ENCODE assay signal across 18 mouse cellular contexts in genomic region chr12:25816248-25816647, GRCm38 (mm10).
A peak's percentile ranks its signal among the peaks of the same experiment; 100 is the strongest.
DNase-seq lines count a peak whose midpoint lies in the region; TF ChIP-seq lines count a peak whose summit lies in the region.
"Had no signal": no experiment of that assay in that cellular context is flagged by ENCODE, and none has a peak within 500 bp of the region (broad histone marks: within the 10 kb centered on the region; RNA-seq: fewer than 3 reads in every experiment).

No protein-coding gene starts in this region.

- intact Hi-C loops in heart, postnatal 25 days (cut with DNase I) = no loop called here

- TF ChIP-seq POLR2A in lung, adult 2 months (IDR thresholded peaks at IDR 0.05; ENCODE audit: borderline replicate concordance, extremely low read depth, low read depth, low read length) = no peak

- no peaks in the 10 kb centered on the region for H3K4me1 ChIP-seq in lung, adult 2 months (ENCODE audit: control insufficient read depth, insufficient read depth, low read length)
- H3K4me1 ChIP-seq: forebrain, embryonic 10.5 days; forebrain, embryonic 13.5 days; hindbrain, embryonic 10.5 days; hindbrain, embryonic 13.5 days had no signal

- TF ChIP-seq CTCF in lung, adult 2 months (IDR thresholded peaks at IDR 0.05; ENCODE audit: insufficient read depth, low read length) = no peak

- H3K4me3 ChIP-seq in lung, adult 2 months (replicated peaks; ENCODE audit: extremely low read depth, low read depth, low read length) = no peak overlapping the region
- H3K4me3 ChIP-seq: forebrain, embryonic 10.5 days; forebrain, embryonic 13.5 days; hindbrain, embryonic 10.5 days; hindbrain, embryonic 13.5 days had no signal

- peak; percentile 4 to 24 for DNase-seq in heart, adult 18-20 months
- DNase-seq in heart, postnatal 25 days (ENCODE audit: low spot score) = no peak
- DNase-seq in lung, adult 2 months = peak; percentile 11
- DNase-seq in lung, postnatal 4 days = no peak
- peak; percentile 28 for DNase-seq in lung, postnatal 25 days (ENCODE audit: low spot score)
- no peak for DNase-seq in thymus, postnatal 10 days (ENCODE audit: low spot score in 2 of 2)
- DNase-seq: adrenal gland, adult 8-10 months; adrenal gland, postnatal 25 days; cerebellum, adult 18-20 months; cerebellum, adult 9-10 months; cerebellum, postnatal 14 days; gastrocnemius, postnatal 10 days; gastrocnemius, postnatal 36 days; heart, postnatal 36 days had no signal

- WGBS in lung, adult 2 months = 26% methylated on average over 2 of the region's 2 CpGs

Comparison
In these comparisons a context has a peak if more than half of its experiments do, and no peak if none do; other contexts are left out.
1. DNase-seq: peak in heart, adult 18-20 months (2 of 2), lung, adult 2 months (single experiment) and lung, postnatal 25 days (single experiment); none in heart, postnatal 25 days (single experiment), lung, postnatal 4 days (0 of 2) and thymus, postnatal 10 days (0 of 2).